Mouse (Mus musculus) left cerebral cortex, postnatal 25 days (tissue): Measurements from ENCODE around the gene Gm49336. TPM values are rescaled to one million over a fixed set of nuclear protein-coding genes. Genes with fewer than 3 reads are reported as not detected.
A peak's percentile ranks its signal among the peaks of the same experiment; 100 is the strongest.

ENCODE experiments used
- DNase-seq, 2 experiments: peaks; one replicate each; pipeline ENCODE4 v3.0.0; 2022; ENCODE audit warnings: low spot score in 2 of 2, mixed read lengths in 1 of 2
- intact Hi-C: fragments of 180-260 bp; cut with DNase I; formaldehyde crosslinking; loops from one replicate; pipeline ENCODE4 v1.15.1; 2025
- microRNA-seq, 2 experiments: library from miRNA; unstranded; fragments of <30 nt; microRNA quantifications; one replicate each; pipeline ENCODE4 v1.2.0; 2022
- total RNA-seq, 2 experiments: library from RNA; stranded (reverse); gene quantifications; 2 replicates each; pipeline ENCODE4 v1.2.3; 2021

The Gm49336 gene
- total RNA-seq, 2 experiments from 2014 or later: 80.0 to 80.2 TPM

DNA sequence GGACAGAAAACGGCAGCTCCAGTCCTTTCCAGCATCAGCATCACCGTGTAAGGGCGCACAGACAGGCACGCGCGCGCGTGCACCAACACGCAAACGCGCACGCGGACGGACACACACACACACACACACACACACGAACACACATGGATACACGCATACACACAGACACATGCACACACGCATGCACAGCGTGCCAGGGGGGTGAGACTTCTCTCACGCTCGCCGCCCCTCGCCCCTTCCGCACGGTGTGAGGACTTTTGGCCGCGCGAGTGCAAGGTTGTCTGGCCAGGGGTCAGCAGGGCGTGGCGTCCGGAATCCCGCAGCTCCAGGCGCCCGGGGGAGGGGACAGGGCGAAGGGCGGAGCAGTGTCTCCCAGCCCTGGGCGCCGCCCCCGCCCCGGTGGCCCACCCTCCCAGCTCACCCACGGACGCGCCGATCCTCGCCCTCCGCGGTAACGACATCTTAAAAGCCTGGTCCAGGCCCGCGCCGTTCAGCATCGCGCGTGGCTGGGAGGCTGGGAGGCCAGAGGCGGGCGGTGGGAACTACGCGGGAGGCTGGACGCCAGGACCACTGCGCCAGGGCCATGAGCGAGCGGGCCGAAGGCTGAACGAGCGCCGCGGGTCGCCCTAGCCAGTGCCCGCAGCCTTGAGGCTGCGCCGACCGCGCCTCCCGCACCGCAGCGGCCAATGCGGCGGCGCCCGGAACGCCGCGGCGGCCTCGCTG lies 74.3 kb downstream of the Gm49336 start:
- peak; percentile 58 to 83 for DNase-seq
- intact Hi-C loops: loop anchor here (1.0 to 2.0 kb wide), 2 partner anchors 74 to 151 kb away; partner anchors contain the start of genes Gm49336 and Nupl1

DNA sequence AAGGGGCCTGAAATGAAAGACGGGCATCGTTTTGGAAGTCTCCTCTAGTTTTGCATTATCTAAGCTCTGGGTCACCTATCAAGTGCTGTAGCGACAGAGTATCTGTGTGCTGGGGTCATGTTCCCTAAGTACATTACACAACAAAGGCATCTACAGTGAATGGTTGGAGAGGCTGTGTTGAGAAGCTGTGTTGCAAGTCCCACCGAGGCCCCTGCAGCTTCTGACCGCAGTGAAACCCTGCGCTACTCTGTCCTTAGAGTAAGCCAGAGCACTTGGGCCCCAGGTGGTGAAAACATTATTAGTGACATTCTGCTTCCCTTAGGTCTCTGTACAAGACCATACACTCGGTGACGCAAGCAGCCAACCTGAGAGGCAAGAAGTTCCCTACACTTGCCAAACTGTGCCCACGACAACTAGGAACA lies 74.8 kb downstream of the Gm49336 start:
- intact Hi-C loops: loop anchor here (2.0 kb wide), 1 partner anchor 74 kb away; the partner anchor contains the start of genes Gm49336 and Nupl1
- DNase-seq: peak in 1 of 2 experiments; percentile 76

DNA sequence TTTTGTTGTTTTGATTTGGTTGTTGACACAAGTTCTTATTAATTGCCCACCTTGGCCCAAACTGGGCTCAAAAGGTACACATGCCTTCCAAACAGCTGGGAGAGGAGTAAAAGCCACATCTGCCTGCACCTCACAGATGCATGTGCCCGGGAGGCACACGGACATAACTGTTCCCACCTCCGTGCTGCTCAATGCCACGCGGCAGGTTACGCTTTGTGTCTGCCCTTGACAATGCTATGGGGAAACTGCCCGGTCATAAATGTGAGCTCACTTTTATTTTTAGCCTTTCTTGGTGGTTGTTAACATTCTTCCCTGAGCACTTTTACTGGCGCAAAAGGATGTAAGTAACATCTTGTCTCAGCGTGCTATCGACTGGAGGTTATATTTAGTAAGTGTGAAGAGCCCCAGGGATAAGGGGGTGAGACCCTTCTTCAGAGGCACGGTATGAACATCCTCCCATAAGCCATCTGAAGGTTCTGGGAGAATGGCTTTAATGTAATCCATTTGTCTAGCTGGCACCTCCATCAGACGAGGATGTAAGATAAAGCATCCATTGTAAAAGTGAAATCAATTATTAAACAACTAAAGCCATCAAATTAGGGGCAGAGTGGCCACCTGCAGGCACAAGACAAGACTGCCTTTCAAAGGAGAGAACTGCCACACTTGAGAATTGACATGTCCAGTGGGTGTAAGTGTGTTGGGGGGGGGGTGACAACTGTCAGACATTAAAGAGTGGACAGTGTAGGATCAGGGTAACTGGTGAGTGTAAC lies 78.8 kb downstream of the Gm49336 start:
- intact Hi-C loops: no loop called here

GRCm38 (mm10) chr14:60170845-60171610 lies 80.3 kb downstream of the Gm49336 start:
- DNase-seq: no peak
- intact Hi-C loops: no loop called here

More for the DNA sequence above, 78.8 kb downstream of the Gm49336 start:
- DNase-seq: no peak

- DNase-seq: no peak
Observed at GRCm38 (mm10) chr14:60163367-60163766, 87.9 kb downstream of the Gm49336 start.

More at GRCm38 (mm10) chr14:60163367-60163766, 87.9 kb downstream of the Gm49336 start:
- intact Hi-C loops: no loop called here

Small RNA genes within 50 kb of the gene (microRNA-seq; reads per million reads assigned to microRNA genes)
- 0 reads per million in 2 experiments for gene Mir719

Other genes with a start within 250 kb of the Gm49336 start
- gene Atp8a2, start 54.3 kb downstream of the Gm49336 start, total RNA-seq: 10 to 100 TPM; 63.0 to 71.3 TPM
- under 1 TPM in 1 of 2 experiments, not detected in 1; 0.16 TPM for gene Nupl1, start 76 bp downstream of the Gm49336 start, total RNA-seq
- 100 to 1,000 TPM; 106 to 117 TPM for gene Mtmr6, start 13.7 kb upstream of the Gm49336 start, total RNA-seq
- 10 to 100 TPM; 37.3 to 38.0 TPM for gene Amer2, start 121.8 kb upstream of the Gm49336 start, total RNA-seq